Mouse (Mus musculus) MEL (cell line): ENCODE results near the gene Tppp. TPM values are rescaled to one million over a fixed set of nuclear protein-coding genes. Genes with fewer than 3 reads are reported as not detected.
"Not testable (repeated sequence)": the region's sequence is repeated elsewhere in the genome, so short reads cannot be mapped to it uniquely, and the experiment has no call there.

Source experiments
- DNase-seq: peaks from one replicate; pipeline ENCODE4 v3.0.0; 2011; ENCODE audit warnings: low read depth, low spot score
- H3K27ac ChIP-seq: 2 replicates; pipeline ENCODE4 v1.5.1; 2012; ENCODE audit warnings: low read depth, mild to moderate bottlenecking, control low read depth, low read length, moderate library complexity; ENCODE audit not compliant: control insufficient read depth
- H3K27me3 ChIP-seq, 2 experiments: fragments of 150-350 bp in 1 of 2; sonication (generic) in 1 of 2; 2 replicates each; pipeline ENCODE4 v1.6.1; 2012; ENCODE audit warnings: low read length in 2 of 2, mild to moderate bottlenecking in 2 of 2, improper control_type of control experiment in 1 of 2, moderate library complexity in 1 of 2; ENCODE audit not compliant: insufficient read depth in 2 of 2, control insufficient read depth in 1 of 2
- H3K36me3 ChIP-seq, 2 experiments: 2 replicates each; pipeline ENCODE4 v1.6.1; 2012 to 2014; ENCODE audit warnings: low read length in 2 of 2, improper control_type of control experiment in 1 of 2, inconsistent platforms in 1 of 2, mild to moderate bottlenecking in 1 of 2; ENCODE audit not compliant: insufficient read depth in 2 of 2, control insufficient read depth in 1 of 2
- H3K4me1 ChIP-seq, 2 experiments: fragments of 150-350 bp in 1 of 2; sonication (generic) in 1 of 2; 2 replicates each; pipeline ENCODE4 v1.6.1; 2012; ENCODE audit warnings: low read length in 2 of 2, improper control_type of control experiment in 1 of 2, mild to moderate bottlenecking in 1 of 2; ENCODE audit not compliant: insufficient read depth in 2 of 2, control insufficient read depth in 1 of 2
- H3K4me3 ChIP-seq, 2 experiments: fragments of 150-350 bp in 1 of 2; sonication (generic) in 1 of 2; 2 replicates each; pipeline ENCODE4 v1.5.1; 2012; ENCODE audit warnings: low read depth in 2 of 2, low read length in 2 of 2, mild to moderate bottlenecking in 2 of 2, moderate library complexity in 2 of 2, control low read depth in 1 of 2, improper control_type of control experiment in 1 of 2; ENCODE audit not compliant: control insufficient read depth in 1 of 2, insufficient read depth in 1 of 2
- H3K79me2 ChIP-seq: 2 replicates; pipeline ENCODE4 v1.6.1; 2012; ENCODE audit warnings: mild to moderate bottlenecking, low read length, moderate library complexity; ENCODE audit not compliant: control insufficient read depth, poor library complexity, insufficient read depth
- H3K9ac ChIP-seq: 2 replicates; pipeline ENCODE4 v1.6.1; 2012; ENCODE audit warnings: low read depth, mild to moderate bottlenecking, control low read depth, low read length, moderate library complexity; ENCODE audit not compliant: control insufficient read depth, poor library complexity, severe bottlenecking
- H3K9me3 ChIP-seq: fragments of 150-350 bp; sonication (generic); replicated peaks from 2 replicates; pipeline ENCODE4 v1.6.1; 2012; ENCODE audit warnings: mild to moderate bottlenecking, low read length, improper control_type of control experiment, moderate library complexity; ENCODE audit not compliant: insufficient read depth
- E2F4 ChIP-seq: IDR thresholded peaks from 2 replicates; pipeline ENCODE4 v1.6.1; 2011; ENCODE audit warnings: low read depth, low read length, improper control_type of control experiment, borderline replicate concordance
- ELF1 ChIP-seq: IDR thresholded peaks from 2 replicates; pipeline ENCODE4 v1.6.1; 2014; ENCODE audit warnings: low read depth, mild to moderate bottlenecking, inconsistent platforms, low read length, improper control_type of control experiment, moderate library complexity
- GATA1 ChIP-seq: IDR thresholded peaks from 2 replicates; pipeline ENCODE4 v1.6.1; 2011; ENCODE audit warnings: low read depth, low read length, improper control_type of control experiment
- HCFC1 ChIP-seq: IDR thresholded peaks from 2 replicates; pipeline ENCODE4 v1.6.1; 2012; ENCODE audit warnings: low read depth, mild to moderate bottlenecking, inconsistent platforms, low read length, improper control_type of control experiment, moderate library complexity
- MAZ ChIP-seq: IDR thresholded peaks from 2 replicates; pipeline ENCODE4 v1.6.1; 2012; ENCODE audit warnings: low read depth, mild to moderate bottlenecking, inconsistent platforms, low read length, improper control_type of control experiment
- NELFE ChIP-seq: IDR thresholded peaks from 2 replicates; pipeline ENCODE4 v1.6.1; 2011; ENCODE audit warnings: low read depth, low read length, improper control_type of control experiment
- RAD21 ChIP-seq: IDR thresholded peaks from 2 replicates; pipeline ENCODE4 v1.6.1; 2011; ENCODE audit warnings: mild to moderate bottlenecking, low read depth, low read length, improper control_type of control experiment
- ZMIZ1 ChIP-seq: IDR thresholded peaks from 2 replicates; pipeline ENCODE4 v1.6.1; 2012; ENCODE audit warnings: low read depth, mild to moderate bottlenecking, inconsistent platforms, low read length, improper control_type of control experiment, moderate library complexity
- polyA plus RNA-seq, 2 experiments: library from polyadenylated mRNA; stranded (reverse) in 1 of 2; unstranded in 1 of 2; fragments of >175 nt in 1 of 2; fragments of >200 nt in 1 of 2; gene quantifications; 2 replicates each; pipeline versions ENCODE4 v1.2.1 to v1.2.4; 2012; ENCODE audit warnings: low replicate concordance in 2 of 2, low read depth in 1 of 2; ENCODE audit not compliant: insufficient read length in 2 of 2, insufficient read depth in 1 of 2, missing spikeins in 1 of 2
- total RNA-seq: library from RNA; depleted of rRNA; stranded (reverse); fragments of 300-350 nt; gene quantifications from 2 replicates; pipeline ENCODE4 v1.2.3, GENCODE M21; 2012

Tppp gene
- total and polyA plus RNA-seq, 3 experiments = 0.04 TPM; not detected in 2

DNA sequence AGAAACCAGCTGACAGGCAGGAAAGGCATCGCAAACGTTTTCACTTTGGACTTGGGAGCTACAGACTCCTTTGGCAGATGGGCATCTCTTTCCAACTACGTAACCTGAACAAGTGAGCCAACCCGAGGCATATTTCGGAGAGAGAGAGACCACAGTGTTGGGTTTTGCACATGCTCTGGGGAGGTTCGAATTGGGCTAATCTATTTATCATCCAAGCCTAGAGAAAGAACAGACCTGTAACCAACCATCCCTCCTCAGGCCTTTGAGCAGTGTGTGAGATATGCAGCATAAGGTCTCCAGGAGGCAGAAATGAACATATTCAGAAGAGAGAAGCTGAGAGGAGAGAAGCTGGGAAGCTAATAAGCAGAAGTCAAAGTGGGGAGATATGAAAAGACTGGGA is 8.2 kb upstream of the Tppp start:
- no peak overlapping the region for H3K4me3 ChIP-seq
- no peaks in the 10 kb centered on the region for H3K79me2 ChIP-seq
- H3K9ac ChIP-seq = no peak overlapping the region
- H3K27ac ChIP-seq = no peak overlapping the region
- H3K36me3 ChIP-seq = no peaks in the 10 kb centered on the region
- H3K4me1 ChIP-seq = no peaks in the 10 kb centered on the region
- no peaks in the 10 kb centered on the region for H3K9me3 ChIP-seq
- H3K27me3 ChIP-seq = peaks cover 1 to 3% of the 10 kb centered on the region in 2 experiments; a peak in 3 of 4 replicates
- no peak for TF ChIP-seq MAZ
- no peak for DNase-seq

DNA sequence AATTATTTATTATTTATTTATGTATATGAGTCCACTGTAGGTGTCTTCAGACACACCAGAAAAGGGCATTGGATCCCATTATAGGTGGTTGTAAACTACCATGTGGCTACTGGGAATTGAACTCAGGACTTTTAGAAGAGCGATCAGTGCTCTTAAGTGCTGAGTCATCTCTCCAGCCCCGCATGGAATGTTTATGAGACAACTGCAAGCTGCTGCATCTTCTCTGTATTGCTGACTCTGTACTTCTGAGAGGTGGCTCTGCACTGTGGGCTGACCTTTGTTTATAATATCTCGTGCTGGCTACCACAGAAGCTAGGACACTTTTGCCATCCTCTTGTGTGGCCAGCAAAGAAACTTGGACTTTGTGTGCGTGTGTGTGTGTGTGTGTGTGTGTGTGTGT is 7.7 kb upstream of the Tppp start:
- no peaks in the 10 kb centered on the region for H3K4me1 ChIP-seq
- no peak for TF ChIP-seq ZMIZ1
- TF ChIP-seq ELF1 = no peak
- no peak for TF ChIP-seq HCFC1
- no peak for TF ChIP-seq NELFE
- TF ChIP-seq GATA1 = no peak
- no peak for TF ChIP-seq RAD21
- no peak for TF ChIP-seq E2F4
- peaks cover 1 to 3% of the 10 kb centered on the region in 2 experiments; a peak in 2 of 4 replicates for H3K27me3 ChIP-seq
- H3K4me3 ChIP-seq = no peak overlapping the region
- no peaks in the 10 kb centered on the region for H3K79me2 ChIP-seq
- DNase-seq = no peak
- H3K36me3 ChIP-seq = no peaks in the 10 kb centered on the region
- no peak overlapping the region for H3K9ac ChIP-seq
- no peak overlapping the region for H3K27ac ChIP-seq
- no peaks in the 10 kb centered on the region for H3K9me3 ChIP-seq

DNA sequence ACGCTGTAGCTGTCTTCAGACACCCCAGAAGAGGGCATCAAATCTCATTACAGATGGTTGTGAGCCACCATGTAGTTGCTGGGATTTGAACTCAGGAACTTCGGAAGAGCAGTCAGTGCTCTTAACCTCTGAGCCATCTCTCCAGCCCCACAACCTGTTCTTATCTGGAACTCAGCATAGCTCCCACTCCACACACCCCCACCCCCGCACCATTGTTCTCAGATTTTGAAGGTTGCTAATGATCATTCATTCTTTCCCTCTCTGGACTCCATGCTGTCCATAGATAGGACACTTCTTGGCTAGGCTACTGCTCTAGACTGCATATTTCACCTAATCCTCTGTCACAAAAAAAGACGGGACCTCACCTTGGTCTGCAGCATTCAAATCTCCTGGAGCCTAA is 2.3 kb upstream of the Tppp start:
- not testable (repeated sequence) for H3K9ac ChIP-seq, H3K27ac ChIP-seq, H3K4me1 ChIP-seq, H3K4me3 ChIP-seq, H3K9me3 ChIP-seq, DNase-seq, H3K79me2 ChIP-seq, H3K36me3 ChIP-seq, H3K27me3 ChIP-seq

DNA sequence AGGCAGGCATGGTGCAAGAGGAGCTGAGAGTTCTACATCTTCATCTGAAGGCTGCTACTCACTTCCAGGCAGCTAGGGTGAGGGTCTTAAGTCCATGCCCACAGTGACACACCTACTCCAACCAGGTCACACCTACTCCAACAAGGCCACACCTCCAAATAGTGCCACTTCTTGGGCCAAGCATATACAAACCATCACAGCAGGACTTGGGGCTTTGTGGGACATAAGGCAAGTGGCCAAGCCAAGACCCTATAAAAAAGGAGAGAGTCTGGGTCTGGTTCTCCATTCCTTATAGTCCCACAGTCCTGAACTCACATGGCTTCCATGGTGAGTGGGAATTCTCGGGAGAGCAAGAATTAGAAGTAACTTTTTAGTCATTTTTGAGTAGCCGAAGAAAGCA is 991 bp upstream of the Tppp start:
- H3K9me3 ChIP-seq, H3K27ac ChIP-seq, H3K79me2 ChIP-seq, DNase-seq, H3K9ac ChIP-seq, H3K36me3 ChIP-seq, H3K4me3 ChIP-seq, H3K27me3 ChIP-seq, H3K4me1 ChIP-seq: not testable (repeated sequence)
